Mouse (Mus musculus) limb, embryonic 11.5 days (tissue): ENCODE data around the gene Ubac2. TPM values are rescaled to one million over a fixed set of nuclear protein-coding genes. Genes with fewer than 3 reads are reported as not detected.

ENCODE experiments used
- ATAC-seq: fragments of 200-750 bp; cut with Nextera tagmentation; 2 replicates; pipeline ENCODE4 v1.8.0; 2017; ENCODE audit warnings: low read depth; ENCODE audit not compliant: insufficient number of reproducible peaks, low FRiP score, low TSS enrichment
- DNase-seq: peaks from one replicate; pipeline ENCODE4 v3.0.0-alpha.2; 2015; ENCODE audit warnings: low spot score
- H3K27ac ChIP-seq: fragments of 300-500 bp; sonication (generic); replicated peaks from 2 replicates; pipeline ENCODE4 v1.5.1; 2014; ENCODE audit warnings: low read depth, mild to moderate bottlenecking, low read length
- H3K27me3 ChIP-seq: fragments of 300-500 bp; sonication (generic); 2 replicates; pipeline ENCODE4 v1.6.1; 2014; ENCODE audit warnings: mild to moderate bottlenecking, low read length, mixed read lengths; ENCODE audit not compliant: control insufficient read depth, insufficient read depth
- H3K36me3 ChIP-seq: fragments of 300-500 bp; sonication (generic); 2 replicates; pipeline ENCODE4 v1.6.1; 2014; ENCODE audit warnings: mild to moderate bottlenecking, low read length, moderate library complexity, mixed read lengths; ENCODE audit not compliant: control insufficient read depth, insufficient read depth
- H3K4me1 ChIP-seq: fragments of 300-500 bp; sonication (generic); 2 replicates; pipeline ENCODE4 v1.6.1; 2014; ENCODE audit warnings: low read length, mixed read lengths; ENCODE audit not compliant: control insufficient read depth, insufficient read depth
- H3K4me2 ChIP-seq: fragments of 300-500 bp; sonication (generic); 2 replicates; pipeline ENCODE4 v1.6.1; 2014; ENCODE audit warnings: low read depth, mild to moderate bottlenecking, moderate library complexity; ENCODE audit not compliant: severe bottlenecking
- H3K4me3 ChIP-seq: fragments of 300-500 bp; sonication (generic); 2 replicates; pipeline ENCODE4 v1.5.1; 2014; ENCODE audit warnings: low read depth, low read length
- H3K9ac ChIP-seq: fragments of 300-500 bp; sonication (generic); 2 replicates; pipeline ENCODE4 v1.6.1; 2014; ENCODE audit warnings: mild to moderate bottlenecking, low read length
- H3K9me3 ChIP-seq: fragments of 300-500 bp; sonication (generic); 2 replicates; pipeline ENCODE4 v1.6.1; 2016; ENCODE audit warnings: low read length; ENCODE audit not compliant: control insufficient read depth
- WGBS: fragments of 180-500 bp; shearing (Covaris S2); extraction: QIAGEN DNeasy Blood & Tissue Kit; methylation state at CpG from one replicate; pipeline ENCODE4 v1.1.7; 2014; 5-methylcytosine and 5-hydroxymethylcytosine counted together
- polyA plus RNA-seq: library from polyadenylated mRNA; unstranded; fragments of >200 nt; fragmentation: Nextera tagmentation; extraction: Ambion mirVana; gene quantifications from 2 replicates; pipeline ENCODE4 v1.2.1, GENCODE M21; 2014

Ubac2 gene
- polyA plus RNA-seq, 1 experiment from 2014 or later, result 75.4 TPM

GRCm38 (mm10) chr14:121897773-121898172 is 19.4 kb downstream of the Ubac2 start:
- Histone ChIP-seq H3K27me3 (no peaks in the 10 kb centered on the region), H3K9ac (no peak overlapping the region), H3K27ac (no peak overlapping the region), H3K9me3 (no peaks in the 10 kb centered on the region), H3K4me3 (no peak overlapping the region), H3K4me1 (no peaks in the 10 kb centered on the region), H3K36me3 (0 out of 2 replicates have a peak, but pooled peaks cover 2% of the 10 kb centered on the region), H3K4me2 (no peak overlapping the region)
- no peak for DNase-seq
- 93% methylated on average over 2 of the region's 2 CpGs for WGBS
- ATAC-seq, result no peak

- no peaks in the 10 kb centered on the region for H3K4me1 ChIP-seq
- H3K27me3 ChIP-seq, result no peaks in the 10 kb centered on the region
- H3K4me2 ChIP-seq, result no peak overlapping the region
- no peak overlapping the region for H3K4me3 ChIP-seq
- no peaks in the 10 kb centered on the region for H3K9me3 ChIP-seq
- H3K9ac ChIP-seq, result no peak overlapping the region
- WGBS, result 92% methylated on average over 11 of the region's 11 CpGs
- 0 out of 2 replicates have a peak, but pooled peaks cover 2% of the 10 kb centered on the region for H3K36me3 ChIP-seq
- DNase-seq, result no peak
- no peak overlapping the region for H3K27ac ChIP-seq
- ATAC-seq, result no peak
Observed at GRCm38 (mm10) chr14:121898509-121898908, 20.1 kb downstream of the Ubac2 start.

GRCm38 (mm10) chr14:121899071-121899470 is 20.7 kb downstream of the Ubac2 start:
- H3K36me3 ChIP-seq, result 0 out of 2 replicates have a peak, but pooled peaks cover 2% of the 10 kb centered on the region
- no peaks in the 10 kb centered on the region for H3K27me3 ChIP-seq
- 82% methylated on average over 3 of the region's 3 CpGs for WGBS
- no peak overlapping the region for H3K9ac ChIP-seq
- DNase-seq (no peak), ATAC-seq (no peak)
- no peaks in the 10 kb centered on the region for H3K4me1 ChIP-seq
- no peak overlapping the region for H3K4me3 ChIP-seq
- H3K9me3 ChIP-seq, result no peaks in the 10 kb centered on the region
- H3K4me2 ChIP-seq, result no peak overlapping the region
- no peak overlapping the region for H3K27ac ChIP-seq

- 91% methylated on average over 6 of the region's 6 CpGs for WGBS
- Histone ChIP-seq H3K4me3 (no peak overlapping the region), H3K9me3 (no peaks in the 10 kb centered on the region), H3K9ac (no peak overlapping the region), H3K36me3 (0 out of 2 replicates have a peak, but pooled peaks cover 2% of the 10 kb centered on the region), H3K4me2 (no peak overlapping the region), H3K27ac (no peak overlapping the region), H3K27me3 (no peaks in the 10 kb centered on the region), H3K4me1 (no peaks in the 10 kb centered on the region)
- no peak for ATAC-seq
- DNase-seq, result no peak
Observed at GRCm38 (mm10) chr14:121901511-121901910, 23.1 kb downstream of the Ubac2 start.

- ATAC-seq (no peak), DNase-seq (no peak)
- Histone ChIP-seq H3K27ac (no peak overlapping the region), H3K4me1 (no peaks in the 10 kb centered on the region), H3K9me3 (no peaks in the 10 kb centered on the region), H3K4me2 (no peak overlapping the region), H3K27me3 (no peaks in the 10 kb centered on the region), H3K4me3 (no peak overlapping the region), H3K9ac (no peak overlapping the region), H3K36me3 (0 out of 2 replicates have a peak, but pooled peaks cover 2% of the 10 kb centered on the region)
- 93% methylated on average over 7 of the region's 7 CpGs for WGBS
Observed at GRCm38 (mm10) chr14:121903381-121903876, 25.0 kb downstream of the Ubac2 start.

GRCm38 (mm10) chr14:121904754-121905153 is 26.3 kb downstream of the Ubac2 start:
- no peak overlapping the region for H3K27ac ChIP-seq
- H3K4me3 ChIP-seq, result no peak overlapping the region
- H3K27me3 ChIP-seq, result no peaks in the 10 kb centered on the region
- 0 out of 2 replicates have a peak, but pooled peaks cover 2% of the 10 kb centered on the region for H3K36me3 ChIP-seq
- ATAC-seq, result no peak
- no peak for DNase-seq
- no peaks in the 10 kb centered on the region for H3K4me1 ChIP-seq
- 17% methylated on average over 3 of the region's 3 CpGs for WGBS
- H3K4me2 ChIP-seq, result no peak overlapping the region
- H3K9me3 ChIP-seq, result no peaks in the 10 kb centered on the region
- H3K9ac ChIP-seq, result no peak overlapping the region

- Histone ChIP-seq H3K27ac (no peak overlapping the region), H3K4me2 (no peak overlapping the region), H3K9ac (no peak overlapping the region), H3K4me3 (no peak overlapping the region), H3K9me3 (no peaks in the 10 kb centered on the region), H3K36me3 (peaks cover 2% of the 10 kb centered on the region; the same call in 1 of the 2 replicates), H3K4me1 (no peaks in the 10 kb centered on the region), H3K27me3 (no peaks in the 10 kb centered on the region)
- no peak for ATAC-seq
- no peak for DNase-seq
- 70% methylated on average over 8 of the region's 8 CpGs for WGBS
Observed at GRCm38 (mm10) chr14:121906341-121906991, 28.0 kb downstream of the Ubac2 start.

GRCm38 (mm10) chr14:121906992-121907681 is 28.7 kb downstream of the Ubac2 start:
- DNase-seq (no peak), ATAC-seq (no peak)
- Histone ChIP-seq H3K27me3 (no peaks in the 10 kb centered on the region), H3K9me3 (no peaks in the 10 kb centered on the region), H3K4me2 (no peak overlapping the region), H3K9ac (no peak overlapping the region), H3K36me3 (peaks cover 6% of the 10 kb centered on the region; the same call in 1 of the 2 replicates), H3K27ac (no peak overlapping the region), H3K4me1 (no peaks in the 10 kb centered on the region), H3K4me3 (no peak overlapping the region)
- 91% methylated on average over 11 of the region's 11 CpGs for WGBS
